7 mouse cellular contexts compared by ENCODE assay signal in genomic region chr17:13504827-13505268, GRCm38 (mm10).
DNase-seq lines count a peak whose midpoint lies in the region; ATAC-seq and TF ChIP-seq lines count a peak whose summit lies in the region.
"Not testable (repeated sequence)": the region's sequence is repeated elsewhere in the genome, so short reads cannot be mapped to it uniquely, and the experiment has no call there.

No protein-coding gene starts in this region.

- ATAC-seq in forebrain, embryonic 12.5 days (ENCODE audit: low FRiP score) = peak; percentile 97
- ATAC-seq in hindbrain, embryonic 14.5 days (ENCODE audit: low FRiP score) = peak; percentile 91
- ATAC-seq in kidney, postnatal 0 days (replicated peaks; ENCODE audit: low FRiP score, low read depth) = not testable (repeated sequence)
- peak; percentile 79 for ATAC-seq in lung, embryonic 14.5 days (ENCODE audit: insufficient read depth)
- ATAC-seq in midbrain, embryonic 12.5 days (ENCODE audit: low FRiP score, low read depth) = peak; percentile 96
- ATAC-seq in neural tube, embryonic 15.5 days (ENCODE audit: low FRiP score) = peak; percentile 82

- peak; percentile 63 to 72 for DNase-seq in cerebellum, postnatal 10 days
- peak; percentile 80 for DNase-seq in hindbrain, embryonic 14.5 days (ENCODE audit: low spot score)
- DNase-seq in kidney, postnatal 0 days (ENCODE audit: low spot score) = peak; percentile 15
- peak; percentile 98 for DNase-seq in lung, embryonic 14.5 days

- H3K27me3 ChIP-seq in forebrain, embryonic 12.5 days; hindbrain, embryonic 14.5 days (ENCODE audit: control insufficient read depth, insufficient read depth, low read length); kidney, postnatal 0 days (ENCODE audit: insufficient read depth, low read length); lung, embryonic 14.5 days (ENCODE audit: insufficient read depth, low read length); midbrain, embryonic 12.5 days; neural tube, embryonic 15.5 days (replicated peaks): not testable (repeated sequence)

- H3K4me3 ChIP-seq in forebrain, embryonic 12.5 days (replicated peaks); hindbrain, embryonic 14.5 days (replicated peaks; ENCODE audit: low read length); kidney, postnatal 0 days (replicated peaks; ENCODE audit: low read depth, low read length); lung, embryonic 14.5 days (ENCODE audit: low read depth, low read length); midbrain, embryonic 12.5 days; neural tube, embryonic 15.5 days (replicated peaks): not testable (repeated sequence)

- H3K9me3 ChIP-seq in forebrain, embryonic 12.5 days; hindbrain, embryonic 14.5 days (ENCODE audit: control insufficient read depth, low read length); kidney, postnatal 0 days (replicated peaks; ENCODE audit: low read length); lung, embryonic 14.5 days (ENCODE audit: low read depth, low read length); midbrain, embryonic 12.5 days; neural tube, embryonic 15.5 days (replicated peaks): not testable (repeated sequence)

- 19% methylated on average over 8 of the region's 9 CpGs for WGBS in forebrain, embryonic 12.5 days
- 21% methylated on average over 8 of the region's 9 CpGs for WGBS in hindbrain, embryonic 14.5 days
- 51% methylated on average over 7 of the region's 9 CpGs for WGBS in kidney, postnatal 0 days
- 18% methylated on average over 7 of the region's 9 CpGs for WGBS in lung, embryonic 14.5 days
- 26% methylated on average over 8 of the region's 9 CpGs for WGBS in midbrain, embryonic 12.5 days
- 13% methylated on average over 8 of the region's 9 CpGs for WGBS in neural tube, embryonic 15.5 days

- not testable (repeated sequence) for H3K36me3 ChIP-seq in forebrain, embryonic 12.5 days (replicated peaks); hindbrain, embryonic 14.5 days (replicated peaks; ENCODE audit: control insufficient read depth, insufficient read depth); kidney, postnatal 0 days (ENCODE audit: insufficient read depth, low read length); lung, embryonic 14.5 days (ENCODE audit: insufficient read depth); midbrain, embryonic 12.5 days; neural tube, embryonic 15.5 days

- not testable (repeated sequence) for H3K4me2 ChIP-seq in forebrain, embryonic 12.5 days; hindbrain, embryonic 14.5 days (replicated peaks); kidney, postnatal 0 days (ENCODE audit: low read length); lung, embryonic 14.5 days; midbrain, embryonic 12.5 days (replicated peaks); neural tube, embryonic 15.5 days

- H3K27ac ChIP-seq in forebrain, embryonic 12.5 days = peak overlapping the region; percentile 84
- H3K27ac ChIP-seq in hindbrain, embryonic 14.5 days = peak overlapping the region; percentile 81
- H3K27ac ChIP-seq in kidney, postnatal 0 days = not testable (repeated sequence)
- peak overlapping the region; percentile 70 for H3K27ac ChIP-seq in lung, embryonic 14.5 days (ENCODE audit: low read depth)
- H3K27ac ChIP-seq in midbrain, embryonic 12.5 days (replicated peaks) = peak overlapping the region; percentile 73
- H3K27ac ChIP-seq in neural tube, embryonic 15.5 days (replicated peaks) = peak overlapping the region; percentile 71

- not testable (repeated sequence) for H3K4me1 ChIP-seq in forebrain, embryonic 12.5 days; hindbrain, embryonic 14.5 days (replicated peaks; ENCODE audit: control insufficient read depth, insufficient read depth, low read length); kidney, postnatal 0 days (replicated peaks; ENCODE audit: insufficient read depth, low read length); lung, embryonic 14.5 days (ENCODE audit: insufficient read depth); midbrain, embryonic 12.5 days; neural tube, embryonic 15.5 days

- not testable (repeated sequence) for TF ChIP-seq CTCF in kidney, postnatal 0 days (IDR thresholded peaks at IDR 0.05; ENCODE audit: low read depth); lung, embryonic 14.5 days (IDR thresholded peaks at IDR 0.05; ENCODE audit: low read depth)

- H3K9ac ChIP-seq in forebrain, embryonic 12.5 days; hindbrain, embryonic 14.5 days; kidney, postnatal 0 days (ENCODE audit: low read depth, low read length); lung, embryonic 14.5 days; midbrain, embryonic 12.5 days (replicated peaks); neural tube, embryonic 15.5 days (replicated peaks): not testable (repeated sequence)

Comparison
In these comparisons a context has a peak if more than half of its experiments do, and no peak if none do; other contexts are left out.
1. DNase-seq: peak in every context shown above with its lines; median percentile 98 in lung, embryonic 14.5 days; 80 in hindbrain, embryonic 14.5 days; 68 in cerebellum, postnatal 10 days; 15 in kidney, postnatal 0 days.